Mouse (Mus musculus) forebrain, embryonic 16.5 days (tissue): ENCODE results near the gene Syngap1. TPM values are rescaled to one million over a fixed set of nuclear protein-coding genes. Genes with fewer than 3 reads are reported as not detected.

Experiments
- ATAC-seq: fragments of 200-750 bp; cut with Nextera tagmentation; 2 replicates; pipeline ENCODE4 v1.8.0; 2017; ENCODE audit warnings: mild to moderate bottlenecking, moderate library complexity
- H3K27ac ChIP-seq: fragments of 300-500 bp; sonication (generic); 2 replicates; pipeline ENCODE4 v1.5.1; 2014; ENCODE audit warnings: low read length, control low read depth
- H3K27me3 ChIP-seq: fragments of 300-500 bp; sonication (generic); replicated peaks from 2 replicates; pipeline ENCODE4 v1.6.1; 2014; ENCODE audit warnings: low read length; ENCODE audit not compliant: control insufficient read depth, insufficient read depth
- H3K36me3 ChIP-seq: fragments of 300-500 bp; sonication (generic); 2 replicates; pipeline ENCODE4 v1.6.1; 2014; ENCODE audit not compliant: control insufficient read depth, insufficient read depth
- H3K4me1 ChIP-seq: fragments of 300-500 bp; sonication (generic); replicated peaks from 2 replicates; pipeline ENCODE4 v1.6.1; 2014; ENCODE audit warnings: low read length; ENCODE audit not compliant: control insufficient read depth, insufficient read depth
- H3K4me2 ChIP-seq: fragments of 300-500 bp; sonication (generic); 2 replicates; pipeline ENCODE4 v1.6.1; 2014; ENCODE audit warnings: mild to moderate bottlenecking, low read length, control low read depth
- H3K4me3 ChIP-seq: fragments of 300-500 bp; sonication (generic); replicated peaks from 2 replicates; pipeline ENCODE4 v1.5.1; 2014; ENCODE audit warnings: mild to moderate bottlenecking, low read length, control low read depth
- H3K9ac ChIP-seq: fragments of 300-500 bp; sonication (generic); replicated peaks from 2 replicates; pipeline ENCODE4 v1.6.1; 2014; ENCODE audit warnings: low read depth, low read length, control low read depth
- H3K9me3 ChIP-seq: fragments of 300-500 bp; sonication (generic); 2 replicates; pipeline ENCODE4 v1.6.1; 2016; ENCODE audit warnings: low read length; ENCODE audit not compliant: control insufficient read depth
- WGBS: fragments of 180-500 bp; shearing (Covaris S2); extraction: QIAGEN DNeasy Blood & Tissue Kit; methylation state at CpG from one replicate; pipeline ENCODE4 v1.1.7; 2014; 5-methylcytosine and 5-hydroxymethylcytosine counted together
- polyA plus RNA-seq: library from polyadenylated mRNA; unstranded; fragments of >200 nt; fragmentation: Nextera tagmentation; extraction: Ambion mirVana; gene quantifications from 2 replicates; pipeline ENCODE4 v1.2.1, GENCODE M21; 2015

The Syngap1 gene
- polyA plus RNA-seq, 1 experiment from 2014 or later = 5.4 TPM

- Histone ChIP-seq H3K27ac (no peak overlapping the region), H3K4me1 (no peaks in the 10 kb centered on the region), H3K4me3 (no peak overlapping the region), H3K4me2 (no peak overlapping the region), H3K9ac (no peak overlapping the region), H3K27me3 (no peaks in the 10 kb centered on the region), H3K9me3 (no peaks in the 10 kb centered on the region), H3K36me3 (peaks cover 47% of the 10 kb centered on the region)
- no peak for ATAC-seq
- WGBS = 92% methylated on average over 21 of the region's 21 CpGs
Measured at GRCm38 (mm10) chr17:26961572-26962240, 20.7 kb downstream of the Syngap1 start.

DNA sequence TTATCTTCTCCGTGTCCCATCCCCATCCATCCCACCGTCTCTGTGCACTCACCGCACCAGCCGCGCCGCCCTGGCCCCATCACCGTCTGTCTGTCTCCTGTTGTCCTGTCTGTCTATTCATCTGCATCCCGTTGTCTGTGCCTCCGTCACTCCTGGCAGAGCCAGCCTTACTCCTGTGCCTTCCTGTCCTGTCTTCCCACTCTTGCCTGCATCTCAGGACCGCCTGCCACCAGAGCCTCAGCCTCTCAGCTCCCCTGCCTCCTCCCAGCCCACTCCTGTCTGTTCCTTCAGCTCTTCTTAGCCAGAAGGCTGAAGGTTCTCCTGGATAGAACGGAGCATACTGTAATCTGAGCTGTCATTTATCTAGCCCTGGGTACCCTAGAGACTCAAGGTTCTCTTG, 25.9 kb downstream of the Syngap1 start:
- no peak overlapping the region for H3K4me2 ChIP-seq
- H3K27me3 ChIP-seq = no peaks in the 10 kb centered on the region
- no peak for ATAC-seq
- H3K9ac ChIP-seq = no peak overlapping the region
- no peak overlapping the region for H3K27ac ChIP-seq
- H3K9me3 ChIP-seq = no peaks in the 10 kb centered on the region
- H3K36me3 ChIP-seq = peaks cover 26% of the 10 kb centered on the region
- H3K4me1 ChIP-seq = 0 out of 2 replicates have a peak, but pooled peaks cover 5% of the 10 kb centered on the region
- WGBS = 94% methylated on average over 11 of the region's 11 CpGs
- no peak overlapping the region for H3K4me3 ChIP-seq

DNA sequence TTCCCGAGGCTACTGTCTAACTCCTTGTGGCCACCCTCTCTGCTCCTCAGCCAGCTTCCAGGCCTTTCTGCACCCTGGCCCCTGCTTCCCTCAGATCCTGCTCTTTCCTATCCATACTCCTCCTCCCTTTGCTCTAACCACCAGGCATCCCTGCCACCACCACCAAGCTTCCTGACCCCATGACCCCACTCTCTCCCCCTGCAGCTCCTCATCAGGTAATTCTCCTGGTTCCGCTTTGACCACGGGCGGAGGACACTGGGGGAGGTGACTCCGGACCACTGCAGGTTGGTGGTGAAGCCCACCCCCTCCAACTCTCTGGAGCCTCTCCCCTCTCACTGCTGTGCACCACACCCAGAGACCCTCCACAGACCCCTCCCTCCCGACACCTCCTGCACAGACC, 26.4 kb downstream of the Syngap1 start:
- Histone ChIP-seq H3K4me3 (no peak overlapping the region), H3K36me3 (peaks cover 25% of the 10 kb centered on the region), H3K9me3 (no peaks in the 10 kb centered on the region), H3K27ac (no peak overlapping the region), H3K4me2 (no peak overlapping the region), H3K27me3 (no peaks in the 10 kb centered on the region), H3K9ac (no peak overlapping the region), H3K4me1 (peaks cover 9% of the 10 kb centered on the region; the same call in 1 of the 2 replicates)
- ATAC-seq = no peak
- whole genome bisulfite sequencing = 81% methylated on average over 6 of the region's 6 CpGs

DNA sequence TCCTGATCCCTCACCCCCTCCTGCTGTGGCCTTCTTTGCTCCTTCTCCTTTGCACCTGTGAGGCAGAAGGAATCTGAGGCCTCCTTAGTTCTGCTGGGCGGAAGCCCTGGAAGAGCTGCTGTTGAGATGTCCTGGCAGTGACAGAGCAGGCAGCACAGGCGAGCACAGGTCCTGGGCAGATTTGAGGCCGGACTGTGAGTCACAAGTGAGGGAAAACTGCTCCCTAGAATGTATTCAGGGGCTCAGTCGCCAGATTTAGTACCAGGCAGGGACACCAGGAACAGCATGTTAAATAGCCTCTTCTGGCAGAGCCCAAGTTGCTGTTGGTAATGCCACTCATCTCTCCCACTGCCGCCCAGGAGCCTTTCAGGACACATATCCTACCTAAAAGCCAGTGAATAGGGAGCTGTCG, 27.2 kb downstream of the Syngap1 start:
- no peak overlapping the region for H3K9ac ChIP-seq
- peaks cover 10% of the 10 kb centered on the region; the same call in 1 of the 2 replicates for H3K4me1 ChIP-seq
- ATAC-seq = no peak
- no peak overlapping the region for H3K4me2 ChIP-seq
- H3K9me3 ChIP-seq = no peaks in the 10 kb centered on the region
- no peak overlapping the region for H3K27ac ChIP-seq
- H3K36me3 ChIP-seq = peaks cover 22% of the 10 kb centered on the region
- H3K27me3 ChIP-seq = no peaks in the 10 kb centered on the region
- no peak overlapping the region for H3K4me3 ChIP-seq
- WGBS = 72% methylated on average over 6 of the region's 6 CpGs

GRCm38 (mm10) chr17:26969257-26969656, 28.2 kb downstream of the Syngap1 start:
- H3K27ac ChIP-seq = no peak overlapping the region
- H3K27me3 ChIP-seq = no peaks in the 10 kb centered on the region
- no peak overlapping the region for H3K9ac ChIP-seq
- no peak overlapping the region for H3K4me2 ChIP-seq
- no peaks in the 10 kb centered on the region for H3K9me3 ChIP-seq
- peaks cover 20% of the 10 kb centered on the region for H3K36me3 ChIP-seq
- no peak for ATAC-seq
- peaks cover 19% of the 10 kb centered on the region for H3K4me1 ChIP-seq
- H3K4me3 ChIP-seq = no peak overlapping the region
- 80% methylated on average over 6 of the region's 6 CpGs for WGBS

GRCm38 (mm10) chr17:26970221-26970620, 29.2 kb downstream of the Syngap1 start:
- Histone ChIP-seq H3K9me3 (no peaks in the 10 kb centered on the region), H3K27me3 (no peaks in the 10 kb centered on the region), H3K4me1 (peaks cover 27% of the 10 kb centered on the region), H3K36me3 (peaks cover 16% of the 10 kb centered on the region), H3K9ac (no peak overlapping the region), H3K27ac (no peak overlapping the region), H3K4me2 (no peak overlapping the region), H3K4me3 (no peak overlapping the region)
- no peak for ATAC-seq
- WGBS = 75% methylated on average over 8 of the region's 12 CpGs

GRCm38 (mm10) chr17:26971247-26971905, 30.3 kb downstream of the Syngap1 start:
- Histone ChIP-seq H3K27ac (no peak overlapping the region), H3K4me3 (no peak overlapping the region), H3K9ac (no peak overlapping the region), H3K36me3 (peaks cover 17% of the 10 kb centered on the region), H3K9me3 (no peaks in the 10 kb centered on the region), H3K4me2 (no peak overlapping the region), H3K4me1 (peaks cover 37% of the 10 kb centered on the region), H3K27me3 (no peaks in the 10 kb centered on the region)
- WGBS = 46% methylated on average over 6 of the region's 8 CpGs
- no peak for ATAC-seq

DNA sequence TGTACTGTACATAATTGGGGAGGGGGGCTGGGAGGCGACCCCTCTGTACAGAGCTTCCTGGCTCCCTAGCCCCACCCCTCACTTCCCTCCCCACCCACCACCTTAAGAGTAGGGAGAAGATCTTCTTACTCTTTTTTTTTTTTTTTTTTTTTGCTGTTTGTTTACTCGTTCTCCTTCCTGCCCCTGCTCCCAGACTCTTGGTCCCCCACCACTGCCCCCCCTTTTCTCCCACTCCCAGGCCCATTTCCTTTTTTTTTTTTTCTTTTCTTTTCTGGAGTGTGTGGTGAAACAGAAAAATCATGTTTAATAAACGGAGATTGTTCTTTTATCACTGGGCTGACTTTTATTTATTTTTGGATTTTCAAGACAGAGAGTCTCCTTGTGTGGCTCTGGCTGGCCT, 31.1 kb downstream of the Syngap1 start:
- peak overlapping the region; percentile 84 for H3K4me2 ChIP-seq
- peak overlapping the region; percentile 71; the same call in 1 of the 2 replicates for H3K9ac ChIP-seq
- peaks cover 20% of the 10 kb centered on the region for H3K36me3 ChIP-seq
- 4% methylated on average over 2 of the region's 3 CpGs for WGBS
- H3K9me3 ChIP-seq = no peaks in the 10 kb centered on the region
- H3K27ac ChIP-seq = no peak overlapping the region
- ATAC-seq = no peak
- no peaks in the 10 kb centered on the region for H3K27me3 ChIP-seq
- H3K4me3 ChIP-seq = peak overlapping the region; percentile 83
- peaks cover 42% of the 10 kb centered on the region for H3K4me1 ChIP-seq

GRCm38 (mm10) chr17:26972703-26973574, 31.9 kb downstream of the Syngap1 start, which contains the start of gene Zbtb9:
Zbtb9 (plus strand) TSS chr17:26973167.
- peaks cover 42% of the 10 kb centered on the region for H3K4me1 ChIP-seq
- peak; percentile 100 for ATAC-seq
- H3K4me2 ChIP-seq = peak within 1 kb of the TSS; percentile 97
- H3K4me3 ChIP-seq = peak within 1 kb of the TSS; percentile 83
- under 1% methylated on average over 74 of the region's 75 CpGs for whole genome bisulfite sequencing
- H3K36me3 ChIP-seq = peaks cover 15% of the 10 kb centered on the region
- peak within 1 kb of the TSS; percentile 77 for H3K9ac ChIP-seq
- no peaks in the 10 kb centered on the region for H3K9me3 ChIP-seq
- H3K27me3 ChIP-seq = no peaks in the 10 kb centered on the region
- H3K27ac ChIP-seq = peak within 1 kb of the TSS; percentile 77
